Mouse (Mus musculus): Measurements from ENCODE around the gene Pim1.

GRCm38 (mm10) chr17:29445072-29445471, 45.5 kb upstream of the Pim1 start:
- TF ChIP-seq GATA1 (IDR thresholded peaks at IDR 0.05; ENCODE audit: low read length) (peak; percentile 99), TAL1 (IDR thresholded peaks at IDR 0.05; ENCODE audit: low read length) (no peak)

Measured in erythroblast, embryonic 14.5 days (primary cell).